Mouse (Mus musculus): ENCODE data around the gene Kif26a.

Gene Kif26a

DNA sequence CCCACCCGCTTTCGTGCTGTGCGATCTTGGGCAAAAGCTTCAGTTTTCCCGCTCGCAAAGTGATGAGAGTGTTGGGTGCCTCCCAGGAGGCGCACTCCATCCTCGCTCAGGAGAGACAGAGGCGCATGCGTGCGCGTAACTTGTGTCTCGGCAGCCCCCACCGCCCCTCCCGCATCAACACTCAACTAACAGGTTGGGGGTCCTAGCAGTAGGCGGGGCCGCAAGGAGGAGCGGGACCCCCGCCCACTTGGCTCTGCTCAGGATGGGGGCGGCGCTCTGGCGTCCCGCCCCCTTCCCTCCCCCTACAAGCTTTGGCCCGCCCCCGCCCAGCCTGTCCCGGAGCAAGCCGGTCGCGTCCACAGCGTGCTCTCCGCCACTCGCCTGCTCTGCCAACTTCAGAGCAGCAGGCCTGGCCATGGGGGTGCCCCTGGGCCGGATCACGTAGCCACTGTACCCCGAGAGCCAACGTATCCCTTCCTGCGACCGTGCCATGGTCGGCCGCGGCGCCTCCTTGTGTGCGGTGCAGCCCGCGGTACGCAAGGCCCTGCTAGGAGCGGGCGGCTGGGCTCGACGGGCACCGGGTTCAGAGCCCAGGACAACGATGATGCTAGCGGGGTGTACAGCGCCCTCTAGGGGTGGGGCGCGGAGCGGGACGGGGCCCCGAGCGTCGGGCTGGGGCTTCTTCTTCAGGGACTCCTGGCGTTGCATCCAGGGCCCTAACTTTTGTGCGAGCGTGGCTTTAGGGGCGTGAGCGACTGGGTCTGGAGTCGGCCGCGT lies at the start of gene Kif26a:
Gene Kif26a (plus strand): TSS at position 334 of the 777 bp plus-strand sequence.
- ChIA-PET CTCF (interaction anchor here (0.5 to 3.2 kb wide), 120 partner anchors 8 to 1087 kb away, joined by 3 to 32 read pairs (median 4); partner anchors contain the start of genes Adssl1 (in 2 of the 4), Aspg (in 1 of the 4), Siva1 (in 1 of the 4) and Xrcc3 (in 1 of the 4)), POLR2A (interaction anchor here in 3 of 4 experiments (0.5 to 2.8 kb wide), 24 partner anchors 9 to 498 kb away, joined by 3 to 23 read pairs (median 4); partner anchors contain the start of gene Siva1 (in 1 of the 3))

DNA sequence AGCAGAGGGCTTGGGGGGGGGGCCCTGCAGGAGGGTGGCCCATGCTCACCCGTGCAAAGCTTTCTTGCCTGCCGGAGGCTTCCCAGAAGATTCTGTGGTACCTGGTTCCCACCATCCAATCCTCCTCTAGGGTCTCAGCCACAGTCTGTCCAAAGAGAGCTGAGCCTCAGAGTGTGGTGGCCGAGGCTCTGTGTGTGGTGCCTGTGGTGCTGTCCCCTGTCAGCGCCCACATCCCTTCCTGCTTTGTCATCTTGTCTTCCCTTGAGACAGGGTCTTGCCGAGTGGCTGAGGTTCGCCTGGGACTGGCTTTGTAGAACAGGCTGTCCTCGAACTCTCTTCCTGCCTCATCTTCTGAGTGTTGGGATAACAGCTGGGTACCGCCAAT lies 49.3 kb upstream of the Kif26a start:
- ChIA-PET CTCF (interaction anchor here in 3 of 4 experiments (0.5 to 1.0 kb wide), 4 partner anchors 16 to 440 kb away, joined by 3 to 14 read pairs (median 3); no protein-coding TSS in a partner anchor), POLR2A (interaction anchor here in 1 of 4 experiments (1.1 kb wide), 1 partner anchor 8 kb away, joined by 4 read pairs; no protein-coding TSS in a partner anchor)

GRCm38 (mm10) chr12:112100106-112100505 lies 45.9 kb upstream of the Kif26a start:
- ChIA-PET POLR2A (no interaction called here), CTCF (interaction anchor here in 2 of 4 experiments (0.7 to 1.0 kb wide), 5 partner anchors 27 to 1169 kb away, joined by 3 to 4 read pairs (median 3); no protein-coding TSS in a partner anchor)

GRCm38 (mm10) chr12:112101045-112101444 lies 45.0 kb upstream of the Kif26a start:
- ChIA-PET POLR2A (interaction anchor here in 1 of 4 experiments (0.7 kb wide), 1 partner anchor 22 kb away, joined by 3 read pairs; no protein-coding TSS in a partner anchor), CTCF (interaction anchor here in 3 of 4 experiments (0.7 to 1.6 kb wide), 6 partner anchors 11 to 526 kb away, joined by 3 to 4 read pairs (median 4); no protein-coding TSS in a partner anchor)

DNA sequence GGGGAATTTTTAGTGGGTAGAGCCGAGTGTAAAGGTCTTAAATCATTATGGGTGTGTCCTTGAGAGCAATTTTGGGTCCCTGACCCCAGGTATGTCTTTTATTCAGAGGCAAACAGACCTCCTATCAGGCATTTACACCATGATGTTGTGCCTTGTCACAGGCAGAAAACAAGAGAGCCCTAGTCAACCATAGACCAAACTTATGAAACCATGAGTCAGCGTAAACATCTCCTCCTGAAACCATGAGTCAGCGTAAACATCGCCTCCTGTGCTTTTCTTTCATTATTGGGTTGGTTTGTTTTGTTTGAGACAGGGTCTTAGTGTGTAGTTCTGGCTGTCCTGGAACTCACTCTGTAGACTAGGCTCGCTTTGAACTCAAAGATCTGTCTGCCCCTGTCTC lies 42.8 kb upstream of the Kif26a start:
- ChIA-PET CTCF (interaction anchor here in 2 of 4 experiments (2.1 to 2.3 kb wide), 2 partner anchors 11 kb away, joined by 8 to 9 read pairs; no protein-coding TSS in a partner anchor), POLR2A (no interaction called here)

DNA sequence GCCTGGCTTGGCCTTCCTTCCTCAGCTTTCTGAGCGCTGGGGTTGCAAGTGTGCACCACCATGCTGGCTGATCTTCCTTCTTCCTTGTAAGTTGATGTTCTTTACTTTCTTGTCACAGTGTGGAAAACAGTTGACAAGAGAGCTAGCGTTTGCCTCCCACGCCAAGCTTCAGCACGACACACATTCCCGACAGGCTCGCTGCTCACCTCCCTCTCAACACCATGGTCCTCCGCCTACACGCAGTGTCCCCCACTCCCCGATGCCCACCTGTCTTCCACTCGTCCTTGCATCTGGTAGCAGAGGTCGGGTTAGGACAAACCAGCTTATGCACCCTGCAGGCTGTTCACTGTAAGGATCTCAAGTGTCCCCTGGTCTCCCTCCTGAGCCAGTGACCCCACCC lies 41.1 kb upstream of the Kif26a start:
- CTCF ChIA-PET = interaction anchor here in 2 of 4 experiments (0.5 to 2.3 kb wide), 2 partner anchors 9 to 515 kb away, joined by 7 to 9 read pairs; partner anchors contain the start of gene Adssl1 (in 1 of the 2)
- POLR2A ChIA-PET = interaction anchor here in 1 of 4 experiments (1.7 to 2.0 kb wide), 2 partner anchors 8 to 9 kb away, joined by 4 to 5 read pairs; no protein-coding TSS in a partner anchor

- ChIA-PET POLR2A (interaction anchor here in 2 of 4 experiments (0.6 to 1.2 kb wide), 2 partner anchors 140 to 1609 kb away, joined by 3 to 5 read pairs; partner anchors contain the start of gene Atp5mpl (in 1 of the 2)), CTCF (interaction anchor here in 2 of 4 experiments (0.6 to 1.7 kb wide), 6 partner anchors 27 to 445 kb away, joined by 3 to 6 read pairs (median 4); no protein-coding TSS in a partner anchor)
These were observed 39.5 kb upstream of the Kif26a start, which contains the start of gene Aspg for GRCm38 (mm10) chr12:112106541-112106971. Aspg (plus strand) TSS chr12:112106679.

DNA sequence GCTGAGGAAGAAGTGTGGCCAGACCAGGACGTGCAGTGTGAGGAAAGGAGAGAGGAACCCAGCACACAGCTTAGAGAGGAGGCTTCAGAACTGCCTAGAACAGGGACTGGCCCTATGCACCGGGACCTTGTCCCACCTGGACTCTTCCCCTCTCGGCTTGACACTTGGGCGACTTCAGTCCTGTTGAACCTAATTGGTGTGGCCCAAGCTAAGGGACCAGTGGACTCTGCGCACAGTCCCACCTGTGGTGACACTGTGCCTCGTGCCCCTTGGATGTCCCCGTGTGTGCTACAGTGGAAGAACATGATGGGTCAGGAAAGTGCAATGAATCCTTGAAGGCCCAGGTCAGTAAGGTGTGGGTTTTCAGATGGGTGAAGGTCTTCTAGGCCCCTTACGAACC lies 38.3 kb upstream of the Kif26a start:
- ChIA-PET POLR2A (interaction anchor here in 2 of 4 experiments (0.7 to 1.2 kb wide), 2 partner anchors 141 to 538 kb away, joined by 3 read pairs; partner anchors contain the start of gene Atp5mpl (in 1 of the 2)), CTCF (interaction anchor here in 1 of 4 experiments (0.9 to 1.7 kb wide), 3 partner anchors 19 to 292 kb away, joined by 3 to 6 read pairs (median 4); no protein-coding TSS in a partner anchor)

DNA sequence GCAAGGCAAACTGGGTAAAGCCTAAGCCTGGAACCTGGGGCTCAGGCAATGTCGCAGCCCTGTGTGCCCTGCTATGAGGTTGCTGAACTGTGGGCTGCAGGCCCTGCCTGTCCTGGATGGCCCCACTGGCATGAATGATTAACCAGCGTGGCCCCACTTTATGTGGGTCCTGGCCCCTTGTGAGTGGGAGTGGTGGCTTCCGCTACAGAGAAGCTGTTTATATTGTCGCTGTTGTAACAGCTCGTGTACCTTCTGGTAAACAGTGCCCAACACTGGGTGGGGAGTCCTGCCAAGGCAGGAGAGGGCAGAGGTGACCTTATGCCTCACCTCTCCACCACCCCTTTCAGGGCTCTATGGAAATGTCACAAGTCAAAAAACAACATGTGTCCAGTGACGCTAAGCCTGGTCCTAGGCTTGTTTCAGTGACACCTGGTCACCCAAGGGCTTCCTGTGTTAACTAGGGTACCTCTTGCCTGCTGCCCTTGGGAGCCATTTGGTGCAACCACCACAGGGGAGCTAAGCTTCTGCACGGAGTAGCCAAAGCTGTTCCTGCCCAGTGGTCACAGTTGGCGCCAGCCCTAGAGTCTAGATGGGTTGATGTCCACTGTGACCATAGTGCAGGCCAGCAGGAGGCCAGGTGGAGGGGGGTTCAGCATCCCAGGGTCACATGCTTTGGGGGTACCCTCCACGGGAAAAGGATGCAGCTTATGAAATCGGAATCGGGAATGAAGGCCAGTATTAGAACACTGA lies 37.1 kb upstream of the Kif26a start:
- CTCF ChIA-PET = interaction anchor here in 1 of 4 experiments (1.1 kb wide), 1 partner anchor 293 kb away, joined by 4 read pairs; no protein-coding TSS in a partner anchor
- POLR2A ChIA-PET = interaction anchor here in 1 of 4 experiments (0.6 kb wide), 1 partner anchor 381 kb away, joined by 4 read pairs; no protein-coding TSS in a partner anchor

- POLR2A ChIA-PET = no interaction called here
- CTCF ChIA-PET = interaction anchor here in 1 of 4 experiments (1.1 kb wide), 1 partner anchor 442 kb away, joined by 4 read pairs; no protein-coding TSS in a partner anchor
These were observed 36.3 kb upstream of the Kif26a start for GRCm38 (mm10) chr12:112109701-112110100.

DNA sequence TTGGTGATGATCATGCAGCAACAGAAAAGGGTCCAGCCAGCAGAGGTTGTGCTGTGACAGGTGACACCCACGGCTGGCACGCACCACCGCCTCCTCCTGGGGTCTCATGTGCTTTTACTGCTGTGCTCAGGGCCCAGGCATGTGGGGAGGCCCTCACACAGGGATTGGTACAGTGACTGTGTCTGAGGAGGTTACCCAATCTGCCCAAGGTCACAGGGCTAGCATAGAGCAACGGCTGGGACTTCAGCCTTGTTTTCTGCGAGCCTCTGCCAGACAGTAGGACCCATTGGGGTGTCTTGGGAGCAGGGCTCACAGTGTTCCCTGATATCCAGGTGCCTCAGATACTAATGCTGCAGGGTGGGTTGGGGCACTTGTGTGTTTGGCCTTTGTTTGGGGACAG lies 34.7 kb upstream of the Kif26a start:
- POLR2A ChIA-PET = no interaction called here
- CTCF ChIA-PET = interaction anchor here in 1 of 4 experiments (0.6 kb wide), 1 partner anchor 80 kb away, joined by 4 read pairs; no protein-coding TSS in a partner anchor

- ChIA-PET CTCF (no interaction called here), POLR2A (no interaction called here)
These were observed 33.8 kb upstream of the Kif26a start for GRCm38 (mm10) chr12:112112235-112112634.

DNA sequence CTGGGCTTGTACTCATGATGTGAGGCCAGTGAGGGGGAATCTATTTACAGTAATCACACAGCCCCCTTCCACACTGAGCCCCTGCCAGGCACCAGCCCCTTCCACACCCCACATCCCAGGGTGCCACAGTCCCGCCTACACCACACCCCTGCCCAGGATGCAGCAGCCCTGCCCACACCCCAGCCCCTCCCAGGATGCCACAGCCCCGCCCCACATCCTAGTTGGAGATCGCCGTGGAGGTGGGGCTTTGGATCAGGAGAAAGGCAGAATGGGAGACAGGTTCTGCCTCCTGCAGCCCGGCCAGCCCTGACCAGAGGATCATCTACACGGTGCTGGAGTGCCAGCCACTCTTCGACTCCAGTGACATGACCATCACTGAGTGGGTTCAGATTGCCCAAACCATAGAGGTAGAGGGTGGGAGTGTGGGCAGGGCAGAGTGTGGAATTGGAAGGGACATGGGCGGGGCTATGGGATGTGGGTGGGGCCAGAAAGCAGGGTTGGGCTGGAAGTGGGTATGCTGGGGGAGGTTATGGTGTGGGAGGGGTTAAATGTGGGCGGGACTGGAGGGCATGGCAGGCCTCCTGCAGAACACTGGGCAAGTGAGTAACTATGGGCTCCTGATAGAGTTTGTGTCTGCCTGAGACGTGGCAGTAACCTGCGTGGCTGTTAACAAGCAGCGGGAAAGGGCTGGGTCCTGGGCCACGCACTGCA lies 33.2 kb upstream of the Kif26a start:
- ChIA-PET POLR2A (interaction anchor here in 1 of 4 experiments (1.2 kb wide), 1 partner anchor 14 kb away, joined by 3 read pairs; no protein-coding TSS in a partner anchor), CTCF (interaction anchor here (1.0 to 2.5 kb wide), 19 partner anchors 8 to 431 kb away, joined by 3 to 28 read pairs (median 6); partner anchors contain the start of gene Kif26a (in 1 of the 4))

DNA sequence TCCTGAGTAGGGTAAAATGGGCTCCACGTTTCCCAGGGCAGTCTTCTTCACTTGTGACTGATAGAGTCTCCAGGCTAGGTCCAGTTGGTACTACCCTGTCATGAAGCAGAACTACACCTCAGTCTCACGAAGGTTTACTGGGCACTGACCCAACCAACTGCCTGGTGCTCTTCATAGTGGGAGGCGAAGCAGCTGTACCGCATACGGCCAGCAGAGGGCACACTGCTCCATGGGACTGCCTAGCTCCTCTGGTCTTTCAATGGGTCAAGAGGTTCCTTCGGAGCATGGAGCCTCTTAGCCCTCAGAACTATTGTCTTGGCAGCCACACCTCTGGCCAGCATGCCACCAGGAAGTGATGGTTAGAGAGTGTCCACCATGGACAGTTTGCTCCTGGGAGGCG lies 32.3 kb upstream of the Kif26a start:
- POLR2A ChIA-PET = interaction anchor here in 2 of 4 experiments (0.7 to 1.7 kb wide), 9 partner anchors 9 to 796 kb away, joined by 3 to 5 read pairs (median 3); no protein-coding TSS in a partner anchor

GRCm38 (mm10) chr12:112117006-112117405 lies 29.0 kb upstream of the Kif26a start:
- ChIA-PET POLR2A (interaction anchor here in 2 of 4 experiments (0.5 to 1.2 kb wide), 2 partner anchors 112 to 473 kb away, joined by 3 read pairs; no protein-coding TSS in a partner anchor), CTCF (interaction anchor here in 2 of 4 experiments (0.6 to 1.4 kb wide), 2 partner anchors 29 to 79 kb away, joined by 3 read pairs; partner anchors contain the start of gene Kif26a (in 1 of the 2))

More for the DNA sequence above, 32.3 kb upstream of the Kif26a start:
- CTCF ChIA-PET = interaction anchor here (0.5 to 2.5 kb wide), 67 partner anchors 9 to 971 kb away, joined by 3 to 28 read pairs (median 4); partner anchors contain the start of genes Kif26a (in 2 of the 4), Xrcc3 (in 1 of the 4) and Zfyve21 (in 1 of the 4)

DNA sequence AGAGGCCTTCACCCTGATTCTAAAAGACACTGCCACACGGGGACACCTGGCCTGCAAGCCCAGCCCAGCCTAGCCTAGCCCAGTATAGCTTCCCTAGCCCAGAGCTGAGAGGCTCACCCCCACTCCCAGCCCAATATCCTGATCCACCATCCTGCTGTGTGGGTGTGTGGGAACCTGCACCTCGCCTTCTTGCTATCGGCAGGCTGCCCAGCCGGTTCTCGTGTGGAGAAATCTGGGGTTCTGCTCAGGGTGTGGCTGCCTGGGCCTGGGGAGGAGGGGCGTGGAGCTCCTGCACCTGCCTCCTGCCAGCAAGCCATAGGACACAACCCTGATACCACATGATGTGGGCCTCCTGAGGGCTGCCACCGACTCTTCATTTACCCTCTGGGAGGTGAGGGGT lies 28.4 kb upstream of the Kif26a start:
- CTCF ChIA-PET = interaction anchor here in 1 of 4 experiments (1.1 to 1.4 kb wide), 2 partner anchors 28 to 356 kb away, joined by 3 read pairs; partner anchors contain the start of gene Kif26a
- POLR2A ChIA-PET = no interaction called here

GRCm38 (mm10) chr12:112121188-112121587 lies 24.8 kb upstream of the Kif26a start:
- POLR2A ChIA-PET = no interaction called here
- CTCF ChIA-PET = interaction anchor here in 1 of 4 experiments (1.1 kb wide), 1 partner anchor 24 kb away, joined by 3 read pairs; no protein-coding TSS in a partner anchor
